Mouse (Mus musculus): Measurements from ENCODE around the gene Shisal2a. TPM values are rescaled to one million over a fixed set of nuclear protein-coding genes. Genes with fewer than 3 reads are reported as not detected.

Shisal2a gene
- polyA plus RNA-seq, 1 experiment from 2014 or later: 1.1 TPM

Other genes starting within 250 kb of the Shisal2a start
- 169 and 185 TPM in 2 replicates for gene Scp2, start 238.4 kb downstream of the Shisal2a start, polyA plus RNA-seq (2015; fragmentation: Nextera tagmentation; extraction: Ambion mirVana)
- gene Echdc2, start 217.9 kb downstream of the Shisal2a start, polyA plus RNA-seq (2015; fragmentation: Nextera tagmentation; extraction: Ambion mirVana): 18.5 and 21.1 TPM in 2 replicates
- gene Zyg11a, start 165.3 kb downstream of the Shisal2a start, polyA plus RNA-seq (2015; fragmentation: Nextera tagmentation; extraction: Ambion mirVana): 0.08 TPM in 2 replicates
- 6.3 and 6.6 TPM in 2 replicates for gene Zyg11b, start 82.3 kb downstream of the Shisal2a start, polyA plus RNA-seq (2015; fragmentation: Nextera tagmentation; extraction: Ambion mirVana)
- gene Coa7, start 55.2 kb downstream of the Shisal2a start, polyA plus RNA-seq (2015; fragmentation: Nextera tagmentation; extraction: Ambion mirVana): 37.1 and 41.6 TPM in 2 replicates
- gene Gpx7, start 23.6 kb upstream of the Shisal2a start, polyA plus RNA-seq (2015; fragmentation: Nextera tagmentation; extraction: Ambion mirVana): 61.6 and 61.9 TPM in 2 replicates
- 44.4 and 45.6 TPM in 2 replicates for gene Tut4, start 76.1 kb upstream of the Shisal2a start, polyA plus RNA-seq (2015; fragmentation: Nextera tagmentation; extraction: Ambion mirVana)
- 56.9 and 63.9 TPM in 2 replicates for gene Prpf38a, start 196.0 kb upstream of the Shisal2a start, polyA plus RNA-seq (2015; fragmentation: Nextera tagmentation; extraction: Ambion mirVana)
- 5.1 and 6.6 TPM in 2 replicates for gene Orc1, start 196.1 kb upstream of the Shisal2a start, polyA plus RNA-seq (2015; fragmentation: Nextera tagmentation; extraction: Ambion mirVana)
- 14.7 and 15.3 TPM in 2 replicates for gene Cc2d1b, start 236.6 kb upstream of the Shisal2a start, polyA plus RNA-seq (2015; fragmentation: Nextera tagmentation; extraction: Ambion mirVana)